In genomic region chr11:50047610-50048009, GRCm38 (mm10) we compare ENCODE assay signal across 28 mouse cellular contexts. TPM values are rescaled to one million over a fixed set of nuclear protein-coding genes. Genes with fewer than 3 reads are reported as not detected.
DNase-seq lines count a peak whose midpoint lies in the region; ATAC-seq and TF ChIP-seq lines count a peak whose summit lies in the region.
"Had no signal": no experiment of that assay in that cellular context is flagged by ENCODE, and none has a peak within 500 bp of the region (broad histone marks: within the 10 kb centered on the region; RNA-seq: fewer than 3 reads in every experiment).

No protein-coding gene starts in this region.

- no peak for DNase-seq in forebrain, postnatal 0 days
- DNase-seq in forebrain, embryonic 11.5 days (ENCODE audit: low spot score): no peak
- no peak for DNase-seq in spleen, adult 2 months (ENCODE audit: low read depth in 1 of 2, low spot score in 2 of 2)
- no peak for DNase-seq in spleen, postnatal 10 days (ENCODE audit: low spot score in 2 of 2)
- no peak for DNase-seq in cerebellum, postnatal 10 days
- no peak for DNase-seq in spleen, postnatal 4 days (ENCODE audit: low spot score in 2 of 2)
- DNase-seq in Muller cell, postnatal 12 days (ENCODE audit: inconsistent ontology term): no peak
- DNase-seq: adrenal gland, adult 8-10 months; cerebellum, adult 9-10 months; kidney, adult 8-10 months; kidney, postnatal 10 days; left cerebral cortex, postnatal 4 days; lung, adult 18-20 months; lung, postnatal 14 days; right cerebral cortex, adult 18-20 months; right cerebral cortex, postnatal 4 days; thymus, postnatal 14 days had no signal

- H3K4me2 ChIP-seq in forebrain, postnatal 0 days (ENCODE audit: low read depth): no peak overlapping the region
- H3K4me2 ChIP-seq in forebrain, embryonic 11.5 days (ENCODE audit: low read depth, low read length, severe bottlenecking): no peak overlapping the region
- H3K4me2 ChIP-seq: embryonic facial prominence, embryonic 12.5 days; hindbrain, embryonic 15.5 days; limb, embryonic 15.5 days had no signal

- 74% methylated on average over 1 of the region's 1 CpGs for WGBS in forebrain, postnatal 0 days
- WGBS in forebrain, embryonic 11.5 days: 94% methylated on average over 1 of the region's 1 CpGs
- 25% methylated on average over 1 of the region's 1 CpGs for WGBS in spleen, adult 2 months

- no peaks in the 10 kb centered on the region for H3K9me3 ChIP-seq in forebrain, postnatal 0 days (ENCODE audit: low read length)
- no peaks in the 10 kb centered on the region for H3K9me3 ChIP-seq in forebrain, embryonic 11.5 days (ENCODE audit: control insufficient read depth, low read length)
- H3K9me3 ChIP-seq: embryonic facial prominence, embryonic 12.5 days; G1E; hindbrain, embryonic 15.5 days; limb, embryonic 15.5 days; midbrain, embryonic 10.5 days had no signal

- no peak overlapping the region for H3K27ac ChIP-seq in forebrain, postnatal 0 days (ENCODE audit: low read depth, low read length)
- H3K27ac ChIP-seq in forebrain, embryonic 11.5 days (ENCODE audit: low read depth, low read length): no peak overlapping the region
- 0 out of 2 replicates have a peak overlapping the region, but pooled peaks have one; percentile 2 for H3K27ac ChIP-seq in spleen, adult 2 months (ENCODE audit: insufficient read depth, low read length)
- H3K27ac ChIP-seq: embryonic facial prominence, embryonic 12.5 days; hindbrain, embryonic 15.5 days; limb, embryonic 15.5 days; midbrain, embryonic 10.5 days had no signal

- peak; percentile 54; the same call in 1 of the 2 replicates for ATAC-seq in forebrain, postnatal 0 days
- ATAC-seq in forebrain, embryonic 11.5 days (replicated peaks; ENCODE audit: low FRiP score): no peak
- peak; percentile 79 for ATAC-seq in megakaryocyte, adult 5-6 weeks (ENCODE audit: poor library complexity, severe bottlenecking)
- ATAC-seq: activated CD4-positive, CD25-positive, alpha-beta regulatory T cell, adult 4 months; forebrain, embryonic 14.5 days; midbrain, embryonic 16.5 days had no signal

- no peak overlapping the region for H3K9ac ChIP-seq in forebrain, postnatal 0 days
- H3K9ac ChIP-seq in forebrain, embryonic 11.5 days (ENCODE audit: low read length): no peak overlapping the region
- H3K9ac ChIP-seq: embryonic facial prominence, embryonic 12.5 days; hindbrain, embryonic 15.5 days; limb, embryonic 15.5 days had no signal

- H3K4me1 ChIP-seq in forebrain, postnatal 0 days (ENCODE audit: insufficient read depth): 0 out of 2 replicates have a peak, but pooled peaks cover 7% of the 10 kb centered on the region
- no peaks in the 10 kb centered on the region for H3K4me1 ChIP-seq in forebrain, embryonic 11.5 days (replicated peaks; ENCODE audit: control insufficient read depth, insufficient read depth, low read length)
- H3K4me1 ChIP-seq in spleen, adult 2 months (ENCODE audit: control insufficient read depth, insufficient read depth, insufficient read length): peaks cover 9% of the 10 kb centered on the region
- H3K4me1 ChIP-seq: embryonic facial prominence, embryonic 12.5 days had no signal

- TF ChIP-seq POLR2A in spleen, adult 2 months (IDR thresholded peaks at IDR 0.05; ENCODE audit: low read depth, low read length): no peak

- H3K27me3 ChIP-seq in forebrain, postnatal 0 days (ENCODE audit: insufficient read depth, low read length): no peaks in the 10 kb centered on the region
- no peaks in the 10 kb centered on the region for H3K27me3 ChIP-seq in forebrain, embryonic 11.5 days (ENCODE audit: control insufficient read depth, insufficient read depth, low read length)
- H3K27me3 ChIP-seq in spleen, adult 2 months (ENCODE audit: control insufficient read depth, insufficient read depth, low read length): no peaks in the 10 kb centered on the region
- H3K27me3 ChIP-seq: CH12.LX; embryonic facial prominence, embryonic 12.5 days; hindbrain, embryonic 15.5 days; limb, embryonic 15.5 days had no signal

- no peaks in the 10 kb centered on the region for H3K36me3 ChIP-seq in forebrain, postnatal 0 days (ENCODE audit: insufficient read depth)
- H3K36me3 ChIP-seq in forebrain, embryonic 11.5 days (ENCODE audit: control insufficient read depth, insufficient read depth, low read length): no peaks in the 10 kb centered on the region
- no peaks in the 10 kb centered on the region for H3K36me3 ChIP-seq in spleen, adult 2 months (ENCODE audit: control insufficient read depth, insufficient read depth, low read length)
- H3K36me3 ChIP-seq: embryonic facial prominence, embryonic 12.5 days; hindbrain, embryonic 15.5 days had no signal

- H3K4me3 ChIP-seq in forebrain, postnatal 0 days (ENCODE audit: low read depth, low read length): no peak overlapping the region
- no peak overlapping the region for H3K4me3 ChIP-seq in forebrain, embryonic 11.5 days (ENCODE audit: low read depth, low read length)
- H3K4me3 ChIP-seq in spleen, adult 2 months (ENCODE audit: extremely low read depth, insufficient read depth, insufficient read length): no peak overlapping the region
- H3K4me3 ChIP-seq: embryonic facial prominence, embryonic 12.5 days; erythroblast, embryonic 14.5 days; hindbrain, embryonic 15.5 days; limb, embryonic 15.5 days; midbrain, embryonic 10.5 days had no signal

- no peak for TF ChIP-seq CTCF in forebrain, postnatal 0 days (IDR thresholded peaks at IDR 0.05; ENCODE audit: low read depth)
- TF ChIP-seq CTCF in spleen, adult 2 months (IDR thresholded peaks at IDR 0.05; ENCODE audit: extremely low read depth, insufficient read depth, insufficient read length, insufficient replicate concordance): no peak

RNA-seq across cellular contexts. Expression of gene Rnf130, which starts 22.5 kb away (rescaled TPM):
- 97.9 and 116 TPM in 2 replicates for total RNA-seq in forebrain, postnatal 0 days (2014; rRNA removed)
- 47.9 and 61.1 TPM in 2 replicates for polyA plus RNA-seq in forebrain, postnatal 0 days (2015; fragmentation: Nextera tagmentation; extraction: Ambion mirVana)
- polyA plus RNA-seq in forebrain, embryonic 11.5 days (2014; fragmentation: Nextera tagmentation; extraction: Ambion mirVana): 92.3 and 92.5 TPM in 2 replicates
- 52.5 and 70.3 TPM in 2 replicates for polyA plus RNA-seq in spleen, adult 2 months (2012; rRNA removed)
- 424 and 462 TPM in 2 replicates for total RNA-seq in megakaryocyte, adult 5-6 weeks (2015)
- total RNA-seq in megakaryocyte, adult 5-6 weeks (2017): 408 and 436 TPM in 2 replicates
- total RNA-seq: CH12.LX had no signal
